Mouse (Mus musculus): Measurements from ENCODE around the gene Ppp1r13b.

The Ppp1r13b gene

DNA sequence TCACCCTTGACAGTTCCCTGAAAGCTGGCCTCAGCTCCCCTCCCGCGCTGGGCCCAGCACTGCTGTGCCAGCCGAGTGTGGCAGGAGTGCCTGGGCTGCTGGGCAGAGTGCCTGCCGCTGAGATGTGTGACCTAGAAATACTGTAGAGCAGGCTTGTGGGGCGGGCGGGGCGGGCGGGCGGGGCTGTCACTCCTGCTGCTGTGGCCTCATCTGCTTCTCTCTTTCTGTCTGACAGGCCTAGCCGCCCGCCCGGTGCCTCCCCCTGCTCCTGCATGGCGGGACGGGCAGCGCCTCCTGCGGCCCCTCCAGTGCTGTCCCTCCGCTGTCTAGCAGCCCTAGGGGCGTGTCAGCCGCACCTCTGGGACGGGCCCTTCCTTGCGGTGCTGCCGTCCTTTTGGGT, 113.8 kb downstream of the Ppp1r13b start:
- no peak for DNase-seq (ENCODE audit: low read depth, low spot score)

DNA sequence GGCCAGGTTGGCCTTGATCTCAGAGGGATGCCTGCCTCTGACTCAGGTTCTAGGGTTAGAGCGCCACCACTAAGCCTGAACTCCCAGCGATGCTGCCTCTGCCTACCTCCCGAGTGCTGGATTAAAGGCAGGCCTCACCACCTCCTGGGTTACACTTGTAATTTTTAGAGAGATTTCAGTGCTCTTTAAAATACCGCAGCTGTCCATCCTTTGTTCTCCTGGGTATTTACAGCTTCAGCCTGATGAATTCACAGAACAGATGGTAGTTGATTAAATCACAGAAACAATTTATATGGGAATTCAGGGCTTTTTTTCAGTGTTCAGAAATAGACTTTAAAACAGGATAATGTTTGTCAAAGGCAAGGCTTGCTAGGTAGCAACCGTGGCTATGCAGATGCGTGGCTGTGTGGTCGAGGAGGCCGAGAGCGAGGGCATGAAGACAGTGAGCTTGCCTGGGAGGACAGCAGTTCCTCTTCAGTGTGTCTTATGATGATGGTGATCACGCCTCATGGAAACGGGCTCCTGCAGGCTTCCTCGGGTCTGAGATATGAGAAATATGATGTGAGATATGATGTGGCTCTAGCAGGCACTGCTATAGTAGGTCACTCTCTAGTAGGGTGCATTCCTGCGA, 116.3 kb downstream of the Ppp1r13b start:
- peak; percentile 76 for DNase-seq (ENCODE audit: low read depth, low spot score)

DNA sequence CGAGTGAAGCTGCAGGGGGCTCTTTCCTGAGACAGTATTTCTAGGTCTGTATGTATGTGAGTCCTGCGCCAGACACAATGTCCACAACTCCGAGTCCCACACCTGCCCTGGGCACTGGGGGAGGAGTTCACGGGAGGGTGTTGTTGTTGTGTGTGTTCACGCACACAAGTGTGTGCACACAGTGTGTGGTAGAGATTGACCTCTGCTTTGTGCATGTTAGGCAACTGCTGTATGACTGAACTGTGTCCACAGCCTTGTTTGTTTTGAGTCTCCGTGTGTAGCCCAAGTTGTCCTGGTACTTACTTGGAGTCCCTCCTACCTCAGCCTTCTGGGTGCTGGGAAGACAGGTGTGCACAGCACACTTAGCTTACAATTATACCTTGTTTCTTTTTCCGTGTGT, 117.3 kb downstream of the Ppp1r13b start:
- no peak for DNase-seq (ENCODE audit: low read depth, low spot score)

DNA sequence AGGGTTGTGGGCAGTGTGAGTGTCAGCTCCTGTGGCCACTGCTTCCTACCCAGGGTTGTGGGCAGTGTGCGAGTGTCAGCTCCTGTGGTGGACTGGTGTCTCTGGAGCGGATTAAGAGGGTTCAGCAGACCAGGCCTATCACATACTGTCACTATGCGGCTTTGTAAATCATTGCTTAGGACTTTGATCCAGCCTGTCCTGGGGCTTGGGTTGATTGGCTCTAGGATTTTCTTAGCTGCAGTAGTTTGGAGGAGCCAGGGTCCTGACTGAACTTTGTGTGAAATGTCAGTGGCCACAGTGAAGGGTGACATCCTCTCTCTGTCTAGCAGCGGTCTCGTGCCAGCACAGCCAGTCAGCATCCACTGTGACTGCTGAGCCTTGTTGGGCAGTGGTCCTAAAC, 117.8 kb downstream of the Ppp1r13b start:
- DNase-seq (ENCODE audit: low read depth, low spot score), result no peak

DNA sequence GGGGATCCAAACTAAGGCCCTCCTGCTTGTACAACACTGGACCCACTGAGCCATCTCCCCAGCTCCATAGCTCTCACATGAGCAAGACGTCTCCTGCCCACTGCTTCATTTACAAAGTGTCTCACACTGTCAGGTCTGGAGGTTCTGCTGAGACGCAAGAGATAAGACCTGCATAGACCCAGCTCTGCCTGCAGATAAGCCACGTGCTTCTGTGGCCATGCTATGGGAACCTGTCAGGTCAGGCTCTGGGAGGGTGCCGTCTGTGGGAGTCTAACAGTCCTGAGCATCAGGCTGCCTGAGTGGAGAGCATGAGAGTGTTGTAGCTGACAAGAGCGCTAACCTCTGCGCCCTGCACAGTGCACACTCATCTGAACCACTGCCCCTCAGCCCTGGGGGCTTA, 120.9 kb downstream of the Ppp1r13b start:
- no peak for DNase-seq (ENCODE audit: low read depth, low spot score)

DNA sequence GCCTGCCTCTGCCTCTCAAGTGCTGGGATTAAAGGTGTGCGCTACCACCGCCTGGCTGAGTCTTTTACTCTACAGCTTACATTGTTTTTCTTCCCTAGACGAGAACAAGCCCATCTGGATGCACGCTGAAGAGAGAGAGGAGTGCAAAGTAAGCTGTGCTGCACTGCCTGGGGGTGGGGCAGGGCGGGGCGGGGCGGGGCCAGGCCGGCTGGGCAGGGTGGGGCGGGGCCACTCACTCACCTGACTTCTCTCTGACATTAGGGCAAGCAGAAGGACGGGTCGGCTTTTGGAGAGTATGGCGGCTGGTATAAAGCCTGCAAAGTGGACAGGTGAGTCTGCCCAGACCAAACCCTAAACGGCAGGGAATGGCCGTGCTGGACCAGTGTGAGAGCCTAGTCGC, 122.7 kb downstream of the Ppp1r13b start:
- no peak for DNase-seq (ENCODE audit: low read depth, low spot score)

DNA sequence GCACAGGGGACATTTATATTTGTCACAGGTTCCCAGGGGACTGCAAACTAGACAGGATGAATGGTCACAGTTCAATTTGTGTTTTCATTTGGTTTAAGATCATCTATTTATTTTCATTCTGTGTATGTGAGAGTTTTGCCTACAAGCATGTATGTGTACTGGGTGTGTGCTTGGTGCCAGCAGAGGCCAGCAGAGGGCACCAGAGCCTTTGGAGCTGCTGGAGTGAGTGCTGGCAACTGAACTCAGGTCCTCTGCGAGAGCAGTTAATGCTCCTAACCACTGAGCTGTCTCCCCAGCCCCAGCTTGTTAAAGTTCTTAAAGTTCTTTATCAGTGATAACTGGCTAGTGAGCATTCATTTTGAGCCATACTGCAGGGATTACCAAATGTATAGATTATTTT, 128.4 kb downstream of the Ppp1r13b start:
- DNase-seq (ENCODE audit: low read depth, low spot score), result no peak
